In the genomic region with DNA sequence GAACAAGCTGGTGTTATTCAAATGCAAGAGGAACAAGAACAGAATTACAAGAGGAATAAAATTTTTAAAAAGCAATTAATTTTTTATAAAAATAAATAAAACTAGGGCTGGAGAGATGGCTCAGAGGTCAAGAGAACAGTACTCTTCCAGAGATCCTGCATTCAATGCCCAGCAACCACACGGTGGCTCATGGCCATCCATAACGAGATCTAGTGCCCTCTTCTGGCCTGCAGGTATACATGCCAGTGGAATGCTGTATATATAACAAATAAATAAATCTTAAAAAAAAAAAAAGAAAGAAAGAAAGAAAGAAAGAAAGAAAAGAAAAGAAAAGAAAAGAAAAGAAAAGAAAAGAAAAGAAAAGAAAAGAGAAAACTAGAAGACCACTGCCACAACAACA, we compare ENCODE assay signal across 8 mouse cellular contexts. TPM values are rescaled to one million over a fixed set of nuclear protein-coding genes. Genes with fewer than 3 reads are reported as not detected.
DNase-seq lines count a peak whose midpoint lies in the region; ATAC-seq and TF ChIP-seq lines count a peak whose summit lies in the region.

No protein-coding gene starts in this region.

- no peaks in the 10 kb centered on the region for H3K36me3 ChIP-seq in kidney, adult 2 months (ENCODE audit: control insufficient read depth, insufficient read depth, low read length)
- H3K36me3 ChIP-seq in midbrain, embryonic 13.5 days = peaks cover 13% of the 10 kb centered on the region

- no peak for ATAC-seq in midbrain, embryonic 13.5 days

- peak; percentile 64 for TF ChIP-seq CTCF in kidney, adult 2 months (conservative IDR thresholded peaks at IDR 0.05; ENCODE audit: insufficient read depth, insufficient read length, low read depth, low read length)

- no peak overlapping the region for H3K27ac ChIP-seq in kidney, adult 2 months (ENCODE audit: insufficient read depth, low read depth, low read length)
- no peak overlapping the region for H3K27ac ChIP-seq in midbrain, embryonic 13.5 days

- intact Hi-C loops in left cerebral cortex, postnatal 14 days (cut with DNase I) = loop anchor here (5.0 kb wide), 1 partner anchor 127 kb away; no protein-coding TSS in a partner anchor

- no peak overlapping the region for H3K4me2 ChIP-seq in midbrain, embryonic 13.5 days (replicated peaks)

- no peak for TF ChIP-seq POLR2A in kidney, adult 2 months (IDR thresholded peaks at IDR 0.05; ENCODE audit: low read depth, low read length)

- no peak overlapping the region for H3K4me3 ChIP-seq in kidney, adult 2 months (ENCODE audit: insufficient read depth, low read depth, low read length)
- H3K4me3 ChIP-seq in midbrain, embryonic 13.5 days (replicated peaks) = no peak overlapping the region

- H3K9me3 ChIP-seq in midbrain, embryonic 13.5 days = no peaks in the 10 kb centered on the region

- no peak overlapping the region for H3K9ac ChIP-seq in midbrain, embryonic 13.5 days (replicated peaks)

- peak; percentile 42 for DNase-seq in kidney, adult 2 months
- DNase-seq in kidney, adult 11 months = no peak
- peak; percentile 40 to 55 for DNase-seq in B cell, adult 2 months
- DNase-seq in MN1 (ENCODE audit: low spot score) = peak; percentile 44
- DNase-seq in cerebellum, postnatal 10 days = peak; percentile 66 to 76
- DNase-seq in left cerebral cortex, postnatal 14 days (ENCODE audit: low spot score in 2 of 2) = peak; percentile 19 to 35
- DNase-seq in right cerebral cortex, postnatal 14 days = peak; percentile 13

- peaks cover 5% of the 10 kb centered on the region; the same call in 1 of the 2 replicates for H3K4me1 ChIP-seq in kidney, adult 2 months (ENCODE audit: control insufficient read depth, insufficient read depth, low read length)
- H3K4me1 ChIP-seq in midbrain, embryonic 13.5 days (replicated peaks) = peaks cover 11% of the 10 kb centered on the region

- 11% methylated on average over 2 of the region's 2 CpGs for WGBS in kidney, adult 2 months
- 16% methylated on average over 2 of the region's 2 CpGs for WGBS in midbrain, embryonic 13.5 days

- H3K27me3 ChIP-seq in kidney, adult 2 months (replicated peaks; ENCODE audit: control insufficient read depth, insufficient read depth, low read length) = no peaks in the 10 kb centered on the region
- no peaks in the 10 kb centered on the region for H3K27me3 ChIP-seq in midbrain, embryonic 13.5 days

RNA-seq across cellular contexts. Expression of a gene that starts 2.6 kb away (rescaled TPM):
- 1.5 and 2.6 TPM in 2 replicates for polyA plus RNA-seq in kidney, adult 2 months (2012; rRNA removed)
- 10 to 100 TPM; 10.3 to 14.0 TPM for total RNA-seq in left cerebral cortex, postnatal 14 days (2021)
- polyA plus RNA-seq in midbrain, embryonic 13.5 days (2015; fragmentation: Nextera tagmentation; extraction: Ambion mirVana) = 49.0 and 54.4 TPM in 2 replicates

RNA-seq across cellular contexts. Expression of a gene that starts 43.3 kb away (rescaled TPM):
- polyA plus RNA-seq in kidney, adult 2 months (2012; rRNA removed) = 0.31 TPM in 1 of 2 replicates, not detected in the other
- under 1 TPM in 1 of 2 experiments, not detected in 1; 0.21 TPM for total RNA-seq in left cerebral cortex, postnatal 14 days (2021)
- polyA plus RNA-seq in midbrain, embryonic 13.5 days (2015; fragmentation: Nextera tagmentation; extraction: Ambion mirVana) = not detected in 2 replicates

Comparison
In these comparisons a context has a peak if more than half of its experiments do, and no peak if none do; other contexts are left out.
1. RNA of a gene that starts 2.6 kb away (polyA plus RNA-seq): 49.0 to 54.4 TPM in midbrain, embryonic 13.5 days; 1.5 to 2.6 TPM in kidney, adult 2 months; every median in the first group is over 10 times any median in the second.